In genomic region chr17:87903725-87904124, GRCm38 (mm10) we compare ENCODE assay signal across 23 mouse cellular contexts. TPM values are rescaled to one million over a fixed set of nuclear protein-coding genes. Genes with fewer than 3 reads are reported as not detected.
DNase-seq lines count a peak whose midpoint lies in the region; ATAC-seq and TF ChIP-seq lines count a peak whose summit lies in the region.
"Had no signal": no experiment of that assay in that cellular context is flagged by ENCODE, and none has a peak within 500 bp of the region (broad histone marks: within the 10 kb centered on the region; RNA-seq: fewer than 3 reads in every experiment).

No protein-coding gene starts in this region.

- H3K27me3 ChIP-seq in hindbrain, embryonic 10.5 days (ENCODE audit: insufficient read depth, poor library complexity, severe bottlenecking) = no peaks in the 10 kb centered on the region
- no peaks in the 10 kb centered on the region for H3K27me3 ChIP-seq in hindbrain, embryonic 11.5 days (ENCODE audit: control insufficient read depth, insufficient read depth, low read length)
- no peaks in the 10 kb centered on the region for H3K27me3 ChIP-seq in limb, embryonic 11.5 days (ENCODE audit: control insufficient read depth, insufficient read depth, low read length)
- H3K27me3 ChIP-seq in midbrain, embryonic 16.5 days (ENCODE audit: control insufficient read depth, insufficient read depth, low read depth, low read length) = no peaks in the 10 kb centered on the region
- H3K27me3 ChIP-seq in heart, embryonic 11.5 days (ENCODE audit: control insufficient read depth, insufficient read depth, low read length) = no peaks in the 10 kb centered on the region
- H3K27me3 ChIP-seq: heart, embryonic 13.5 days; liver, embryonic 15.5 days; stomach, embryonic 15.5 days had no signal

- H3K9ac ChIP-seq in hindbrain, embryonic 11.5 days (ENCODE audit: low read depth, low read length) = no peak overlapping the region
- H3K9ac ChIP-seq in limb, embryonic 11.5 days (ENCODE audit: low read length) = no peak overlapping the region
- no peak overlapping the region for H3K9ac ChIP-seq in midbrain, embryonic 16.5 days (ENCODE audit: low read depth, low read length)
- no peak overlapping the region for H3K9ac ChIP-seq in heart, embryonic 11.5 days (ENCODE audit: low read depth, low read length)
- H3K9ac ChIP-seq: heart, embryonic 13.5 days; liver, embryonic 15.5 days; stomach, embryonic 15.5 days had no signal

- H3K4me3 ChIP-seq in hindbrain, embryonic 10.5 days = no peak overlapping the region
- no peak overlapping the region for H3K4me3 ChIP-seq in hindbrain, embryonic 11.5 days (ENCODE audit: low read depth, low read length)
- no peak overlapping the region for H3K4me3 ChIP-seq in limb, embryonic 11.5 days (ENCODE audit: low read depth, low read length)
- no peak overlapping the region for H3K4me3 ChIP-seq in midbrain, embryonic 16.5 days (ENCODE audit: low read depth, low read length)
- H3K4me3 ChIP-seq in heart, embryonic 11.5 days (ENCODE audit: low read depth, low read length) = no peak overlapping the region
- H3K4me3 ChIP-seq: embryonic facial prominence, embryonic 10.5 days; gastrocnemius, adult 2 months; heart, embryonic 13.5 days; liver, embryonic 15.5 days; stomach, embryonic 15.5 days had no signal

- 90% methylated on average over 8 of the region's 8 CpGs for WGBS in hindbrain, embryonic 10.5 days
- 91% methylated on average over 8 of the region's 8 CpGs for WGBS in hindbrain, embryonic 11.5 days
- 94% methylated on average over 8 of the region's 8 CpGs for WGBS in limb, embryonic 11.5 days
- 79% methylated on average over 8 of the region's 8 CpGs for WGBS in midbrain, embryonic 16.5 days
- WGBS in heart, embryonic 11.5 days (ENCODE audit: insufficient replicate concordance) = 91% methylated on average over 8 of the region's 8 CpGs

- 0 out of 2 replicates have a peak overlapping the region, but pooled peaks have one; percentile 62 for H3K27ac ChIP-seq in hindbrain, embryonic 10.5 days
- no peak overlapping the region for H3K27ac ChIP-seq in hindbrain, embryonic 11.5 days (ENCODE audit: low read depth, low read length)
- H3K27ac ChIP-seq in limb, embryonic 11.5 days (replicated peaks; ENCODE audit: low read depth, low read length) = no peak overlapping the region
- H3K27ac ChIP-seq in midbrain, embryonic 16.5 days (ENCODE audit: low read length) = peak overlapping the region; percentile 18; the same call in 1 of the 2 replicates
- H3K27ac ChIP-seq in heart, embryonic 11.5 days (ENCODE audit: low read depth, low read length) = no peak overlapping the region
- H3K27ac ChIP-seq: embryonic facial prominence, embryonic 10.5 days; gastrocnemius, adult 2 months; heart, embryonic 13.5 days; liver, embryonic 15.5 days; stomach, embryonic 15.5 days had no signal

- no peak overlapping the region for H3K4me2 ChIP-seq in hindbrain, embryonic 11.5 days (replicated peaks; ENCODE audit: low read depth, low read length)
- no peak overlapping the region for H3K4me2 ChIP-seq in limb, embryonic 11.5 days (ENCODE audit: low read depth, severe bottlenecking)
- no peak overlapping the region for H3K4me2 ChIP-seq in midbrain, embryonic 16.5 days (ENCODE audit: low read length)
- H3K4me2 ChIP-seq in heart, embryonic 11.5 days = no peak overlapping the region
- H3K4me2 ChIP-seq: heart, embryonic 13.5 days; liver, embryonic 15.5 days; stomach, embryonic 15.5 days had no signal

- no peak for ATAC-seq in hindbrain, embryonic 11.5 days (ENCODE audit: low FRiP score)
- ATAC-seq in limb, embryonic 11.5 days (ENCODE audit: insufficient number of reproducible peaks, low FRiP score, low TSS enrichment, low read depth) = no peak
- peak; percentile 70; the same call in 1 of the 2 replicates for ATAC-seq in midbrain, embryonic 16.5 days
- ATAC-seq in heart, embryonic 11.5 days (replicated peaks; ENCODE audit: insufficient number of reproducible peaks, low FRiP score, low TSS enrichment) = no peak
- ATAC-seq: inflammation-experienced regulatory T-cells, adult 6 months; lung, postnatal 0 days had no signal

- no peaks in the 10 kb centered on the region for H3K36me3 ChIP-seq in hindbrain, embryonic 10.5 days
- no peaks in the 10 kb centered on the region for H3K36me3 ChIP-seq in hindbrain, embryonic 11.5 days (ENCODE audit: control insufficient read depth, insufficient read depth, low read length)
- no peaks in the 10 kb centered on the region for H3K36me3 ChIP-seq in limb, embryonic 11.5 days (ENCODE audit: control insufficient read depth, insufficient read depth, low read length)
- H3K36me3 ChIP-seq in midbrain, embryonic 16.5 days (ENCODE audit: control insufficient read depth, insufficient read depth, low read length) = no peaks in the 10 kb centered on the region
- no peaks in the 10 kb centered on the region for H3K36me3 ChIP-seq in heart, embryonic 11.5 days (ENCODE audit: control insufficient read depth, insufficient read depth, low read length)
- H3K36me3 ChIP-seq: embryonic facial prominence, embryonic 10.5 days; heart, embryonic 13.5 days; liver, embryonic 15.5 days; stomach, embryonic 15.5 days had no signal

- TF ChIP-seq POLR2A in brain, embryonic 14.5 days (IDR thresholded peaks at IDR 0.05; ENCODE audit: borderline replicate concordance, extremely low read depth, insufficient read depth, insufficient read length, poor library complexity, severe bottlenecking) = no peak

- no peaks in the 10 kb centered on the region for H3K9me3 ChIP-seq in hindbrain, embryonic 10.5 days
- no peaks in the 10 kb centered on the region for H3K9me3 ChIP-seq in hindbrain, embryonic 11.5 days (ENCODE audit: control insufficient read depth, low read length)
- H3K9me3 ChIP-seq in limb, embryonic 11.5 days (ENCODE audit: control insufficient read depth, low read length) = no peaks in the 10 kb centered on the region
- H3K9me3 ChIP-seq in midbrain, embryonic 16.5 days (replicated peaks; ENCODE audit: control insufficient read depth, low read length, poor library complexity, severe bottlenecking) = no peaks in the 10 kb centered on the region; the same call in 1 of the 2 replicates
- H3K9me3 ChIP-seq in heart, embryonic 11.5 days (replicated peaks; ENCODE audit: control insufficient read depth, low read length) = no peaks in the 10 kb centered on the region
- H3K9me3 ChIP-seq: embryonic facial prominence, embryonic 10.5 days; liver, embryonic 15.5 days; stomach, embryonic 15.5 days had no signal

- H3K4me1 ChIP-seq in hindbrain, embryonic 10.5 days (replicated peaks) = peaks cover 13% of the 10 kb centered on the region
- H3K4me1 ChIP-seq in hindbrain, embryonic 11.5 days (replicated peaks; ENCODE audit: control insufficient read depth, insufficient read depth, low read length) = no peaks in the 10 kb centered on the region
- no peaks in the 10 kb centered on the region for H3K4me1 ChIP-seq in limb, embryonic 11.5 days (ENCODE audit: control insufficient read depth, insufficient read depth, low read length)
- H3K4me1 ChIP-seq in midbrain, embryonic 16.5 days (ENCODE audit: control insufficient read depth, insufficient read depth, low read length) = peaks cover 8% of the 10 kb centered on the region; the same call in 1 of the 2 replicates
- no peaks in the 10 kb centered on the region for H3K4me1 ChIP-seq in heart, embryonic 11.5 days (ENCODE audit: control insufficient read depth, insufficient read depth, low read length)
- H3K4me1 ChIP-seq: embryonic facial prominence, embryonic 10.5 days; liver, embryonic 15.5 days; stomach, embryonic 15.5 days had no signal

- no peak for TF ChIP-seq CTCF in brain, embryonic 14.5 days (IDR thresholded peaks at IDR 0.05; ENCODE audit: borderline replicate concordance, extremely low read depth, insufficient read depth, insufficient read length)

- no peak for DNase-seq in hindbrain, embryonic 10.5 days (ENCODE audit: low spot score)
- no peak for DNase-seq in hindbrain, embryonic 11.5 days (ENCODE audit: low spot score)
- DNase-seq in brain, embryonic 14.5 days (ENCODE audit: low read depth) = peak; percentile 43
- DNase-seq in limb, embryonic 11.5 days (ENCODE audit: low spot score) = peak; percentile 10
- no peak for DNase-seq in urinary bladder, postnatal 14 days (ENCODE audit: low spot score)
- DNase-seq: cerebellum, adult 8-10 months; gastrocnemius, adult 2 months; heart, postnatal 36 days; kidney, adult 9 months; kidney, postnatal 36 days had no signal

RNA-seq across cellular contexts. Expression of gene Rpl36-ps4, which starts 17.1 kb away (rescaled TPM):
- polyA plus RNA-seq in hindbrain, embryonic 10.5 days (2016; fragmentation: Nextera tagmentation; extraction: Ambion mirVana) = not detected in 2 replicates
- not detected in 2 replicates for polyA plus RNA-seq in hindbrain, embryonic 11.5 days (2014; fragmentation: Nextera tagmentation; extraction: Ambion mirVana)
- polyA plus RNA-seq in brain, embryonic 14.5 days (2012; rRNA removed) = not detected in 2 replicates
- not detected in 2 replicates for polyA plus RNA-seq in limb, embryonic 11.5 days (2014; fragmentation: Nextera tagmentation; extraction: Ambion mirVana)
- not detected in 2 replicates for polyA plus RNA-seq in midbrain, embryonic 16.5 days (2015; fragmentation: Nextera tagmentation; extraction: Ambion mirVana)
- not detected in 2 replicates for polyA plus RNA-seq in heart, embryonic 11.5 days (2014; fragmentation: Nextera tagmentation; extraction: Ambion mirVana)
- polyA plus RNA-seq: C2C12; embryonic facial prominence, embryonic 10.5 days; gonadal fat pad, adult 2 months; heart, embryonic 13.5 days; inflammation-experienced regulatory T-cells, adult 6 months; limb, embryonic 14.5 days; liver, embryonic 15.5 days; lung, postnatal 0 days; stomach, embryonic 15.5 days; thymus, postnatal 0 days; urinary bladder, adult 2 months had no signal

Comparison
In these comparisons a context has a peak if more than half of its experiments do, and no peak if none do; other contexts are left out.
1. H3K27ac ChIP-seq: peak in hindbrain, embryonic 10.5 days (single experiment) and midbrain, embryonic 16.5 days (single experiment); none in hindbrain, embryonic 11.5 days (single experiment), limb, embryonic 11.5 days (single experiment) and heart, embryonic 11.5 days (single experiment).
2. DNase-seq: peak in brain, embryonic 14.5 days (single experiment) and limb, embryonic 11.5 days (single experiment); none in hindbrain, embryonic 10.5 days (single experiment), hindbrain, embryonic 11.5 days (single experiment) and urinary bladder, postnatal 14 days (single experiment).